Mouse (Mus musculus) intestine, embryonic 15.5 days (tissue): ENCODE results near the gene Zmym1. TPM values are rescaled to one million over a fixed set of nuclear protein-coding genes. Genes with fewer than 3 reads are reported as not detected.

Experiments used
- polyA plus RNA-seq: library from polyadenylated mRNA; unstranded; fragments of >200 nt; fragmentation: Nextera tagmentation; extraction: Ambion mirVana; gene quantifications from 2 replicates; pipeline ENCODE4 v1.2.1, GENCODE M21; 2015

The Zmym1 gene
- polyA plus RNA-seq, 1 experiment from 2014 or later, result 14.9 TPM

Other genes with a start within 250 kb of the Zmym1 start
- 15.1 and 15.2 TPM in 2 replicates for gene Zmym4, start 93.0 kb downstream of the Zmym1 start, polyA plus RNA-seq
- gene Sfpq, start 39.8 kb downstream of the Zmym1 start, polyA plus RNA-seq, result 71.9 and 75.6 TPM in 2 replicates
- gene Zmym6, start 16.2 kb upstream of the Zmym1 start, polyA plus RNA-seq, result 15.1 and 18.2 TPM in 2 replicates
- gene Tmem35b, start 62.5 kb upstream of the Zmym1 start, polyA plus RNA-seq, result 23.2 and 25.7 TPM in 2 replicates
- gene Dlgap3, start 108.1 kb upstream of the Zmym1 start, polyA plus RNA-seq, result 1.1 and 1.2 TPM in 2 replicates
- gene Smim12, start 182.6 kb upstream of the Zmym1 start, polyA plus RNA-seq, result 56.3 and 57.1 TPM in 2 replicates